Mouse (Mus musculus) midbrain, postnatal 0 days (tissue): ENCODE measurements around the gene Gm20425. TPM values are rescaled to one million over a fixed set of nuclear protein-coding genes. Genes with fewer than 3 reads are reported as not detected.

ENCODE experiments used
- ATAC-seq: fragments of 200-750 bp; cut with Nextera tagmentation; 2 replicates; pipeline ENCODE4 v1.8.0; 2017; ENCODE audit warnings: moderate number of reproducible peaks, mild to moderate bottlenecking, moderate TSS enrichment, moderate library complexity; ENCODE audit not compliant: low FRiP score
- DNase-seq: peaks from one replicate; pipeline ENCODE4 v3.0.0-alpha.2; 2015; ENCODE audit warnings: low spot score
- H3K27ac ChIP-seq: fragments of 300-500 bp; sonication (generic); 2 replicates; pipeline ENCODE4 v1.5.1; 2014; ENCODE audit warnings: low read depth, mild to moderate bottlenecking, low read length, mixed read lengths
- H3K27me3 ChIP-seq: fragments of 300-500 bp; sonication (generic); 2 replicates; pipeline ENCODE4 v1.6.1; 2014; ENCODE audit warnings: low read length, control low read depth, mixed read lengths; ENCODE audit not compliant: insufficient read depth
- H3K36me3 ChIP-seq: fragments of 300-500 bp; sonication (generic); 2 replicates; pipeline ENCODE4 v1.6.1; 2014; ENCODE audit warnings: low read length, control low read depth, mixed read lengths; ENCODE audit not compliant: insufficient read depth
- H3K4me1 ChIP-seq: fragments of 300-500 bp; sonication (generic); 2 replicates; pipeline ENCODE4 v1.6.1; 2014; ENCODE audit warnings: mild to moderate bottlenecking, control low read depth, antibody characterized with exemption, low read length, mixed read lengths; ENCODE audit not compliant: insufficient read depth
- H3K4me2 ChIP-seq: fragments of 300-500 bp; sonication (generic); 2 replicates; pipeline ENCODE4 v1.6.1; 2014; ENCODE audit warnings: low read depth, mild to moderate bottlenecking, low read length, mixed read lengths; ENCODE audit not compliant: poor library complexity, severe bottlenecking
- H3K4me3 ChIP-seq: fragments of 300-500 bp; sonication (generic); 2 replicates; pipeline ENCODE4 v1.5.1; 2014; ENCODE audit warnings: low read depth, mild to moderate bottlenecking, low read length, moderate library complexity
- H3K9ac ChIP-seq: fragments of 300-500 bp; sonication (generic); replicated peaks from 2 replicates; pipeline ENCODE4 v1.6.1; 2014; ENCODE audit warnings: mild to moderate bottlenecking, low read length, moderate library complexity, mixed read lengths; ENCODE audit not compliant: poor library complexity, severe bottlenecking
- H3K9me3 ChIP-seq: fragments of 300-500 bp; sonication (generic); 2 replicates; pipeline ENCODE4 v1.6.1; 2016; ENCODE audit warnings: low read length, control low read depth
- CTCF ChIP-seq: IDR thresholded peaks from 2 replicates; pipeline ENCODE4 v1.5.1; 2016; ENCODE audit warnings: antibody characterized with exemption, mild to moderate bottlenecking
- WGBS: fragments of 180-500 bp; shearing (Covaris S2); extraction: QIAGEN DNeasy Blood & Tissue Kit; methylation state at CpG from one replicate; pipeline ENCODE4 v1.1.7; 2014; 5-methylcytosine and 5-hydroxymethylcytosine counted together
- polyA plus RNA-seq: library from polyadenylated mRNA; unstranded; fragments of >200 nt; fragmentation: Nextera tagmentation; extraction: Ambion mirVana; gene quantifications from 2 replicates; pipeline ENCODE4 v1.2.1, GENCODE M21; 2015
- total RNA-seq: library from RNA; depleted of rRNA; stranded (reverse); fragments of >200 nt; gene quantifications from 2 replicates; pipeline ENCODE4 v1.2.3, GENCODE M21; 2014

The Gm20425 gene
- total and polyA plus RNA-seq, 2 experiments from 2014 or later: 4.5 TPM; not detected in 1

DNA sequence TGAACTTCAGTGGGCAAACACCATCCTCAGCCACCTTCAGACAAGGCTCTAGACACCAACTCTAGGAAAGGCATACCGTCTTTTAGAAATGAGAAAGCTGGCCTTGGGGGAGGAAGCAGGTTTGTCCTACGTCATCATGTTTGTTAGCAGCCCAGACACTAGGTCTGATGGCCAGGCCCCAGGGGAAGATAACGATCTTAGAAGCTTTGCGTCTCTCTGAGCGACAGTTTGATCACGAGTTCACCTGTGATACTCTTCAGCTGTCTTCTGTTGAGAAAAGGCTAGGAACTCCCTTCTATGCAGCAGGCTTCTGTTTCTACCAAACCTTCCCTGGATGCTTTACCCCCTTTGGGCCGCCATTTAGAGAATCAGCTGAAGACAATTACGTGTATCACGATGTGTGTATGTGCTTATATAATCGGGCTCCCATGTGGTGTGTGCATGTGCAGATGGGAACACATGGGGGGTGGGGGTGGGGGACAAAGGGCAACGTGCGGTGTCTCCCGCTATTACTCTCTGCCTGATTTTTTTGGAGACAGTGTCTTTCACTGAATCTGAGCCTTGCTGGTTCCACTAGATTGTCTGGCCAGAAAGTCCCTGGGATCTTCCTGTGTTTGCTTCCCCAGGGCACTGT lies 1.6 kb downstream of the Gm20425 start:
- Histone ChIP-seq H3K9ac (no peak overlapping the region), H3K27ac (no peak overlapping the region), H3K9me3 (no peaks in the 10 kb centered on the region), H3K4me2 (no peak overlapping the region), H3K27me3 (no peaks in the 10 kb centered on the region), H3K4me3 (no peak overlapping the region), H3K4me1 (no peaks in the 10 kb centered on the region), H3K36me3 (no peaks in the 10 kb centered on the region)
- DNase-seq: no peak
- 84% methylated on average over 13 of the region's 13 CpGs for WGBS
- TF ChIP-seq CTCF: no peak
- no peak for ATAC-seq

DNA sequence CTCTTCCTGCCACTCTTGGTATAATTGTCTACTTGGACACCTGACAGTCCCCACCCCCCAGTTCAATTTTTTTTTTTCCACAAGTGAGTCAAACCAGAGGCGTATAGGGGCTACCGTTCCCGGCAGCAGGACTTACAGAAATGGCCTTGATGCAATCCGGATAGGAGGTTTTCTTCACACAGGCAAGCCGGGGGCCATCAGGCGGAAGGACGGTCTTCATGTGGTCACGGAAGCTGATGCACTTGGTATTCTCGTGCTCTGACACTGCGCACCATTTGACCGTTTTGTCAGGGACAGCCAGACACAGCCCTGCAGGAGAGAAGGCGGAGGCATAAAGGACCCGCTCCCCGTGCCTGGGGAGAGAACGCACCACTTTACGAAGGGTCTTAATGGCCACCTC lies 2.3 kb downstream of the Gm20425 start:
- 95% methylated on average over 16 of the region's 16 CpGs for WGBS
- no peak overlapping the region for H3K4me3 ChIP-seq

DNA sequence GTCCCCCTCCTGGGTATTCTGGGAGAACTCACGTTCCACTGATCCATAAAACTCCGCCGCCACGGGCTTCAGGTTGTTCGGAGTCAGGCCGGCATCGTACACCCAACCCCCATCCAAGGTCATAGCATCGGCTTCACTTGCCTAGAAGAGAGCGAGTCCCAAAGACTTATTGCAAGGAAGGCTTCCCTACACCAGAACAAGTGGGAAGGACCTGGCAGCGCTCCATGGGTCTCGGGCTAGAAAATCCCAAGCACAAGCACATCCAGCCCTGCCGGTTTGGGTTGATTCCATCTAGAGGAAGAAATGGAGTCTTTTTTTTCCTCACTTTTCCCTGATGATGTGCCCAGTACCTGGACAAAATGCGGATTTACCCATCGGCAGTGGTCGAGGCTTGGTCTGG lies 3.3 kb downstream of the Gm20425 start:
- H3K4me1 ChIP-seq: no peaks in the 10 kb centered on the region
- H3K27me3 ChIP-seq: no peaks in the 10 kb centered on the region
- TF ChIP-seq CTCF: no peak
- no peak overlapping the region for H3K4me2 ChIP-seq
- no peak overlapping the region for H3K27ac ChIP-seq
- no peak overlapping the region for H3K4me3 ChIP-seq
- H3K9ac ChIP-seq: no peak overlapping the region
- ATAC-seq (no peak), DNase-seq (no peak)
- 88% methylated on average over 15 of the region's 15 CpGs for WGBS
- no peaks in the 10 kb centered on the region for H3K9me3 ChIP-seq
- H3K36me3 ChIP-seq: no peaks in the 10 kb centered on the region

More for the DNA sequence above, 2.3 kb downstream of the Gm20425 start:
- Histone ChIP-seq H3K4me2 (no peak overlapping the region), H3K9me3 (no peaks in the 10 kb centered on the region), H3K4me1 (no peaks in the 10 kb centered on the region), H3K27me3 (no peaks in the 10 kb centered on the region), H3K9ac (no peak overlapping the region), H3K27ac (no peak overlapping the region), H3K36me3 (no peaks in the 10 kb centered on the region)
- no peak for TF ChIP-seq CTCF
- DNase-seq: no peak
- ATAC-seq: no peak

DNA sequence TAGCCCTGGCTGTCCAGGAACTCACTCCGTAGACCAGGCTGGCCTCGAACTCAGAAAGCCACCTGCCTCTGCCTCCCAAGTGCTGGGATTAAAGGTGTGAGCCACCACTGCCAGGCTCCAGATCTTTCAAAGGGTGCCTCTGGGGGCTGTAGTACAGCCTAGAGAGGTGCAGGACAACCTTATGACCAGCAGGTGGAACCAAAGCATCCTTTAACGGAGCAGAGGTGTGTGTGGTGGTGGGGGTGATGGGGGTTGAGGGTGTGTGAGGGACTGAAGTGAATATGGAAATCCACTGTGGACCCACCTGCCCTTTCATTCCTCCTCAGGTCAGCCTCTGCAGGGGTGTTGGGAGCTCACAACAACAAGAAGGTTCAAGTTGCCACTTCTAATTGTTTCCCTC lies 4.6 kb downstream of the Gm20425 start:
- 64% methylated on average over 3 of the region's 3 CpGs for WGBS
- peak; percentile 68 for TF ChIP-seq CTCF
- ATAC-seq (0 out of 2 replicates have a peak, but pooled peaks have one; percentile 52), DNase-seq (peak; percentile 28)
- H3K27me3 ChIP-seq: no peaks in the 10 kb centered on the region
- no peaks in the 10 kb centered on the region for H3K4me1 ChIP-seq
- H3K27ac ChIP-seq: no peak overlapping the region
- no peaks in the 10 kb centered on the region for H3K36me3 ChIP-seq
- H3K9ac ChIP-seq: no peak overlapping the region
- no peak overlapping the region for H3K4me3 ChIP-seq
- H3K4me2 ChIP-seq: no peak overlapping the region
- no peaks in the 10 kb centered on the region for H3K9me3 ChIP-seq

DNA sequence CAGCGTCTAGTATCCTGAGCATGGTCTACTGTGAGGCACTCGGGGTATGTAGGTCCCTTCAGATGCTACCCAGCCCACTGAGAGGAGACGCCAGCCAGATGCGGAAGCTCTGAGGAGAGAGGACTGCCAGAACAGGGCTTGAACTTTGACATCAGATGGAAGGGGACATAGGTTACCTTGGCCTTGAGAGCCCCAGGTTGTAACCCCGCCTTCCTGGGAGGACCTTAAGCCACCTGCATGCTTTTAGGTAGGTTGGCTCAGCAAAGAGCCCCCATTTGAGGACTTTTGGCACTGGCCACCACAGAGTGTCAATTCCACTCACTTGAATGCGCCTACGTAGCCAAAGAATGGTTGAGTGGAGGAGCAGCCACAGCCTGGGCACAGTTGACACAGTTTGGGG lies 5.4 kb downstream of the Gm20425 start:
- Histone ChIP-seq H3K4me1 (no peaks in the 10 kb centered on the region), H3K4me3 (no peak overlapping the region), H3K9ac (no peak overlapping the region), H3K27ac (no peak overlapping the region), H3K36me3 (no peaks in the 10 kb centered on the region), H3K9me3 (no peaks in the 10 kb centered on the region), H3K4me2 (no peak overlapping the region), H3K27me3 (no peaks in the 10 kb centered on the region)
- DNase-seq (no peak), ATAC-seq (no peak)
- no peak for TF ChIP-seq CTCF
- WGBS: 94% methylated on average over 7 of the region's 7 CpGs

DNA sequence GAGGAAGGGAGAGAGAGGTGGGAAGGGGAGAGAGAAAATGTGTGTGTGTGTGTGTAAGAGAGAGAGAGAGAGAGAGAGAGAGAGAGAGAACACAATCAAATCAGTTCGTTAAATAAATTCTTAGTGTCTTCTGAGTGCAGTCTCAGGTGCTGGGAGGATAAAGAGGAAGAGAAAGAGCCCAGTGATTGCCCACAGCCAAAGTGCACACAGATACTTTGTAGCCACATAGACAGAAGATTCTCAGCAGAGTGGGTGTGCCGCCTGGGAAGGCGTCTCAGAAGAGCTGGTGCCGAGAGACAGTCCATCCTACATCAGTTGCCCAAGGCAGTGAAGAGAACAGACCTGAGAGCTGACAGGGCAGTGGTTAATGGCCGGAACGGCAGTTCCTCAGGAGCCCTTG lies 15.8 kb downstream of the Gm20425 start:
- no peaks in the 10 kb centered on the region for H3K27me3 ChIP-seq
- ATAC-seq: no peak

More for the DNA sequence above, 15.8 kb downstream of the Gm20425 start:
- 85% methylated on average over 6 of the region's 6 CpGs for WGBS
- no peak for TF ChIP-seq CTCF
- Histone ChIP-seq H3K36me3 (no peaks in the 10 kb centered on the region), H3K4me2 (no peak overlapping the region), H3K9ac (no peak overlapping the region), H3K9me3 (no peaks in the 10 kb centered on the region), H3K4me1 (no peaks in the 10 kb centered on the region), H3K4me3 (no peak overlapping the region), H3K27ac (no peak overlapping the region)
- no peak for DNase-seq
